Mouse (Mus musculus) left cerebral cortex, adult 18-20 months (tissue): Measurements from ENCODE around the gene Umad1. TPM values are rescaled to one million over a fixed set of nuclear protein-coding genes. Genes with fewer than 3 reads are reported as not detected.

Experiments
- DNase-seq, 2 experiments: peaks; one replicate each; pipeline ENCODE4 v3.0.0; 2021 to 2022; ENCODE audit warnings: low spot score in 2 of 2, mixed read lengths in 1 of 2
- long read RNA-seq, 2 experiments: library from polyadenylated mRNA; stranded (forward); transcript quantifications; one replicate each; pipeline ENCODE4 v2.0.0; 2021
- total RNA-seq, 2 experiments: library from RNA; stranded (reverse); gene quantifications; 2 replicates each; pipeline ENCODE4 v1.2.3; 2021

Umad1 gene
- 10 to 100 TPM; 44.8 to 45.6 TPM for total RNA-seq
- long read RNA-seq, experiment 1, transcript Umad1-202 (5 exons, 2,615 nt) = minor isoform, 29 of 100 reads
- long read RNA-seq, experiment 1, transcript Umad1-204 (4 exons, 2,025 nt) = major isoform, 64 of 100 reads
- long read RNA-seq, experiment 1, partial matches to known transcripts = 0 of 100 reads
- long read RNA-seq, experiment 1, other reads (novel, unspliced or antisense) = 5 of 100 reads
- long read RNA-seq, experiment 2, transcript Umad1-202 (5 exons, 2,615 nt) = minor isoform, 16 of 56 reads
- long read RNA-seq, experiment 2, transcript Umad1-204 (4 exons, 2,025 nt) = major isoform, 32 of 56 reads
- long read RNA-seq, experiment 2, partial matches to known transcripts = 1 of 56 reads
- long read RNA-seq, experiment 2, other reads (novel, unspliced or antisense) = 7 of 56 reads

- peak; percentile 97 to 98 for DNase-seq
Measured at GRCm38 (mm10) chr6:8259004-8259666, at the start of gene Umad1, which contains the start of the genes Rpa3 and Gm45062. Umad1 (plus strand) TSS chr6:8259288. Rpa3 (minus strand) TSS chr6:8259173. Gm45062 (plus strand) TSS chr6:8259450.

- no peak for DNase-seq
Measured at GRCm38 (mm10) chr6:8209866-8210186, 49.3 kb upstream of the Umad1 start.

- no peak for DNase-seq
Measured at GRCm38 (mm10) chr6:8210661-8211060, 48.4 kb upstream of the Umad1 start.

GRCm38 (mm10) chr6:8227035-8227434 lies 32.1 kb upstream of the Umad1 start:
- DNase-seq = no peak

- no peak for DNase-seq
Measured at GRCm38 (mm10) chr6:8228596-8228995, 30.5 kb upstream of the Umad1 start.

GRCm38 (mm10) chr6:8258316-8258715 lies 772 bp upstream of the Umad1 start:
- DNase-seq = no peak

GRCm38 (mm10) chr6:8259667-8260044 lies 568 bp downstream of the Umad1 start:
- DNase-seq = no peak

GRCm38 (mm10) chr6:8271047-8271446 lies 12.0 kb downstream of the Umad1 start:
- no peak for DNase-seq

GRCm38 (mm10) chr6:8274387-8275054 lies 15.4 kb downstream of the Umad1 start:
- peak; percentile 24 to 50 for DNase-seq

- DNase-seq = peak; percentile 77 to 81
Measured at GRCm38 (mm10) chr6:8275098-8275497, 16.0 kb downstream of the Umad1 start.

- DNase-seq = no peak
Measured at GRCm38 (mm10) chr6:8276431-8276830, 17.3 kb downstream of the Umad1 start.

GRCm38 (mm10) chr6:8278426-8279002 lies 19.4 kb downstream of the Umad1 start:
- no peak for DNase-seq

- DNase-seq = no peak
Measured at GRCm38 (mm10) chr6:8283255-8283654, 24.2 kb downstream of the Umad1 start.

GRCm38 (mm10) chr6:8285401-8285960 lies 26.4 kb downstream of the Umad1 start:
- DNase-seq = no peak

- no peak for DNase-seq
Measured at GRCm38 (mm10) chr6:8286146-8286545, 27.1 kb downstream of the Umad1 start.

- DNase-seq = no peak
Measured at GRCm38 (mm10) chr6:8288755-8289580, 29.9 kb downstream of the Umad1 start.

- DNase-seq = no peak
Measured at GRCm38 (mm10) chr6:8294048-8294784, 35.1 kb downstream of the Umad1 start.

- no peak for DNase-seq
Measured at GRCm38 (mm10) chr6:8299066-8299863, 40.2 kb downstream of the Umad1 start.
